Mouse (Mus musculus): Measurements from ENCODE around the gene Sh2d4b.
A peak's percentile ranks its signal among the peaks of the same experiment; 100 is the strongest.

Sh2d4b gene

GRCm38 (mm10) chr14:40902307-40903055, 9.4 kb upstream of the Sh2d4b start:
- DNase-seq = no peak

- no peak for DNase-seq
Measured at GRCm38 (mm10) chr14:40900267-40900666, 7.2 kb upstream of the Sh2d4b start.

GRCm38 (mm10) chr14:40897916-40898315, 4.8 kb upstream of the Sh2d4b start:
- no peak for DNase-seq

- DNase-seq = no peak
Measured at GRCm38 (mm10) chr14:40895681-40896080, 2.6 kb upstream of the Sh2d4b start.

GRCm38 (mm10) chr14:40894576-40895247, 1.6 kb upstream of the Sh2d4b start:
- peak; percentile 47 for DNase-seq

GRCm38 (mm10) chr14:40893884-40894283, 818 bp upstream of the Sh2d4b start:
- no peak for DNase-seq

GRCm38 (mm10) chr14:40892326-40892825, 690 bp downstream of the Sh2d4b start:
- DNase-seq = no peak

- DNase-seq = no peak
Measured at GRCm38 (mm10) chr14:40891506-40891905, 1.6 kb downstream of the Sh2d4b start.

- DNase-seq = no peak
Measured at GRCm38 (mm10) chr14:40889704-40890103, 3.4 kb downstream of the Sh2d4b start.

GRCm38 (mm10) chr14:40889181-40889580, 3.9 kb downstream of the Sh2d4b start:
- DNase-seq = no peak

- DNase-seq = no peak
Measured at GRCm38 (mm10) chr14:40886428-40887202, 6.5 kb downstream of the Sh2d4b start.

GRCm38 (mm10) chr14:40885752-40886151, 7.3 kb downstream of the Sh2d4b start:
- DNase-seq = no peak

- DNase-seq = no peak
Measured at GRCm38 (mm10) chr14:40885225-40885624, 7.8 kb downstream of the Sh2d4b start.

GRCm38 (mm10) chr14:40874565-40874964, 18.5 kb downstream of the Sh2d4b start:
- no peak for DNase-seq

GRCm38 (mm10) chr14:40873961-40874360, 19.1 kb downstream of the Sh2d4b start:
- DNase-seq = no peak

GRCm38 (mm10) chr14:40870598-40870997, 22.5 kb downstream of the Sh2d4b start:
- no peak for DNase-seq

GRCm38 (mm10) chr14:40864811-40865514, 28.1 kb downstream of the Sh2d4b start:
- no peak for DNase-seq

GRCm38 (mm10) chr14:40863659-40864058, 29.4 kb downstream of the Sh2d4b start:
- DNase-seq = no peak

GRCm38 (mm10) chr14:40863022-40863421, 30.0 kb downstream of the Sh2d4b start:
- DNase-seq = no peak

- no peak for DNase-seq
Measured at GRCm38 (mm10) chr14:40852978-40853377, 40.1 kb downstream of the Sh2d4b start.

GRCm38 (mm10) chr14:40837397-40837796, 55.7 kb downstream of the Sh2d4b start:
- DNase-seq = no peak

- DNase-seq = no peak
Measured at GRCm38 (mm10) chr14:40830505-40830904, 62.6 kb downstream of the Sh2d4b start.

- no peak for DNase-seq
Measured at GRCm38 (mm10) chr14:40830094-40830493, 63.0 kb downstream of the Sh2d4b start.

All from cerebellum, adult 11-12 months (tissue).